Mouse (Mus musculus) MEL (cell line): Measurements from ENCODE around the gene Apoc4. TPM values are rescaled to one million over a fixed set of nuclear protein-coding genes. Genes with fewer than 3 reads are reported as not detected.
A peak's percentile ranks its signal among the peaks of the same experiment; 100 is the strongest.

ENCODE experiments used
- DNase-seq: peaks from one replicate; pipeline ENCODE4 v3.0.0; 2011; ENCODE audit warnings: low read depth, low spot score
- H3K27ac ChIP-seq: 2 replicates; pipeline ENCODE4 v1.5.1; 2012; ENCODE audit warnings: low read depth, mild to moderate bottlenecking, control low read depth, low read length, moderate library complexity; ENCODE audit not compliant: control insufficient read depth
- H3K27me3 ChIP-seq, 2 experiments: fragments of 150-350 bp in 1 of 2; sonication (generic) in 1 of 2; 2 replicates each; pipeline ENCODE4 v1.6.1; 2012; ENCODE audit warnings: low read length in 2 of 2, mild to moderate bottlenecking in 2 of 2, improper control_type of control experiment in 1 of 2, moderate library complexity in 1 of 2; ENCODE audit not compliant: insufficient read depth in 2 of 2, control insufficient read depth in 1 of 2
- H3K36me3 ChIP-seq, 2 experiments: 2 replicates each; pipeline ENCODE4 v1.6.1; 2012 to 2014; ENCODE audit warnings: low read length in 2 of 2, improper control_type of control experiment in 1 of 2, inconsistent platforms in 1 of 2, mild to moderate bottlenecking in 1 of 2; ENCODE audit not compliant: insufficient read depth in 2 of 2, control insufficient read depth in 1 of 2
- H3K4me1 ChIP-seq, 2 experiments: fragments of 150-350 bp in 1 of 2; sonication (generic) in 1 of 2; 2 replicates each; pipeline ENCODE4 v1.6.1; 2012; ENCODE audit warnings: low read length in 2 of 2, improper control_type of control experiment in 1 of 2, mild to moderate bottlenecking in 1 of 2; ENCODE audit not compliant: insufficient read depth in 2 of 2, control insufficient read depth in 1 of 2
- H3K4me3 ChIP-seq, 2 experiments: fragments of 150-350 bp in 1 of 2; sonication (generic) in 1 of 2; 2 replicates each; pipeline ENCODE4 v1.5.1; 2012; ENCODE audit warnings: low read depth in 2 of 2, low read length in 2 of 2, mild to moderate bottlenecking in 2 of 2, moderate library complexity in 2 of 2, control low read depth in 1 of 2, improper control_type of control experiment in 1 of 2; ENCODE audit not compliant: control insufficient read depth in 1 of 2, insufficient read depth in 1 of 2
- H3K79me2 ChIP-seq: 2 replicates; pipeline ENCODE4 v1.6.1; 2012; ENCODE audit warnings: mild to moderate bottlenecking, low read length, moderate library complexity; ENCODE audit not compliant: control insufficient read depth, poor library complexity, insufficient read depth
- H3K9ac ChIP-seq: 2 replicates; pipeline ENCODE4 v1.6.1; 2012; ENCODE audit warnings: low read depth, mild to moderate bottlenecking, control low read depth, low read length, moderate library complexity; ENCODE audit not compliant: control insufficient read depth, poor library complexity, severe bottlenecking
- H3K9me3 ChIP-seq: fragments of 150-350 bp; sonication (generic); replicated peaks from 2 replicates; pipeline ENCODE4 v1.6.1; 2012; ENCODE audit warnings: mild to moderate bottlenecking, low read length, improper control_type of control experiment, moderate library complexity; ENCODE audit not compliant: insufficient read depth
- BHLHE40 ChIP-seq: IDR thresholded peaks from 2 replicates; pipeline ENCODE4 v1.6.1; 2012; ENCODE audit warnings: low read depth, mild to moderate bottlenecking, inconsistent platforms, low read length, improper control_type of control experiment, borderline replicate concordance
- CHD1 ChIP-seq: IDR thresholded peaks from 2 replicates; pipeline ENCODE4 v1.6.1; 2012; ENCODE audit warnings: low read depth, mild to moderate bottlenecking, inconsistent platforms, low read length, improper control_type of control experiment
- CHD2 ChIP-seq: IDR thresholded peaks from 2 replicates; pipeline ENCODE4 v1.6.1; 2011; ENCODE audit warnings: low read length, improper control_type of control experiment
- CTCF ChIP-seq, 3 experiments: IDR thresholded peaks in 2 of 3; conservative IDR thresholded peaks in 1 of 3; 2 replicates each; pipeline ENCODE4 v1.5.1; 2011 to 2012; ENCODE audit warnings: low read length in 3 of 3, low read depth in 2 of 3, mild to moderate bottlenecking in 2 of 3, improper control_type of control experiment in 1 of 3, inconsistent platforms in 1 of 3, mixed read lengths in 1 of 3, moderate library complexity in 1 of 3; ENCODE audit not compliant: control insufficient read depth in 1 of 3, insufficient read depth in 1 of 3, poor library complexity in 1 of 3, severe bottlenecking in 1 of 3
- E2F4 ChIP-seq: IDR thresholded peaks from 2 replicates; pipeline ENCODE4 v1.6.1; 2011; ENCODE audit warnings: low read depth, low read length, improper control_type of control experiment, borderline replicate concordance
- ELF1 ChIP-seq: IDR thresholded peaks from 2 replicates; pipeline ENCODE4 v1.6.1; 2014; ENCODE audit warnings: low read depth, mild to moderate bottlenecking, inconsistent platforms, low read length, improper control_type of control experiment, moderate library complexity
- EP300 ChIP-seq, 2 experiments: IDR thresholded peaks; 2 replicates each; pipeline ENCODE4 v1.6.1; 2011; ENCODE audit warnings: improper control_type of control experiment in 2 of 2, low read length in 2 of 2, low read depth in 1 of 2, mild to moderate bottlenecking in 1 of 2
- ETS1 ChIP-seq: IDR thresholded peaks from 2 replicates; pipeline ENCODE4 v1.6.1; 2012; ENCODE audit warnings: low read depth, mild to moderate bottlenecking, inconsistent platforms, low read length, improper control_type of control experiment, moderate library complexity
- GABPA ChIP-seq: IDR thresholded peaks from 2 replicates; pipeline ENCODE4 v1.6.1; 2012; ENCODE audit warnings: low read depth, mild to moderate bottlenecking, inconsistent platforms, low read length, improper control_type of control experiment, moderate library complexity
- GATA1 ChIP-seq: IDR thresholded peaks from 2 replicates; pipeline ENCODE4 v1.6.1; 2011; ENCODE audit warnings: low read depth, low read length, improper control_type of control experiment
- HCFC1 ChIP-seq: IDR thresholded peaks from 2 replicates; pipeline ENCODE4 v1.6.1; 2012; ENCODE audit warnings: low read depth, mild to moderate bottlenecking, inconsistent platforms, low read length, improper control_type of control experiment, moderate library complexity
- JUND ChIP-seq: IDR thresholded peaks from 2 replicates; pipeline ENCODE4 v1.6.1; 2011; ENCODE audit warnings: low read depth, mild to moderate bottlenecking, improper control_type of control experiment, low read length
- KAT2A ChIP-seq: conservative IDR thresholded peaks from 2 replicates; pipeline ENCODE4 v1.6.1; 2012; ENCODE audit warnings: low read depth, low read length, improper control_type of control experiment, inconsistent platforms
- MAFK ChIP-seq: IDR thresholded peaks from 2 replicates; pipeline ENCODE4 v1.6.1; 2011; ENCODE audit warnings: low read depth, mild to moderate bottlenecking, low read length, improper control_type of control experiment, borderline replicate concordance
- MAZ ChIP-seq: IDR thresholded peaks from 2 replicates; pipeline ENCODE4 v1.6.1; 2012; ENCODE audit warnings: low read depth, mild to moderate bottlenecking, inconsistent platforms, low read length, improper control_type of control experiment
- MEF2A ChIP-seq: IDR thresholded peaks from 2 replicates; pipeline ENCODE4 v1.6.1; 2014; ENCODE audit warnings: low read depth, mild to moderate bottlenecking, inconsistent platforms, low read length, improper control_type of control experiment; ENCODE audit not compliant: poor library complexity, insufficient replicate concordance, severe bottlenecking; ENCODE audit errors: extremely low read depth
- MYB ChIP-seq: IDR thresholded peaks from 2 replicates; pipeline ENCODE4 v1.6.1; 2011; ENCODE audit warnings: mild to moderate bottlenecking, low read depth, low read length, improper control_type of control experiment
- MYC ChIP-seq: IDR thresholded peaks from 2 replicates; pipeline ENCODE4 v1.6.1; 2011; ENCODE audit warnings: low read depth, mild to moderate bottlenecking, low read length, improper control_type of control experiment, moderate library complexity
- NELFE ChIP-seq: IDR thresholded peaks from 2 replicates; pipeline ENCODE4 v1.6.1; 2011; ENCODE audit warnings: low read depth, low read length, improper control_type of control experiment
- NRF1 ChIP-seq: IDR thresholded peaks from 2 replicates; pipeline ENCODE4 v1.6.1; 2014; ENCODE audit warnings: low read depth, mild to moderate bottlenecking, inconsistent platforms, low read length, improper control_type of control experiment, moderate library complexity; ENCODE audit not compliant: poor library complexity, insufficient read depth, severe bottlenecking
- POLR2A ChIP-seq, 2 experiments: IDR thresholded peaks; 2 replicates each; pipeline ENCODE4 v1.6.1; 2011 to 2012; ENCODE audit warnings: low read length in 2 of 2, mild to moderate bottlenecking in 2 of 2, control low read depth in 1 of 2, improper control_type of control experiment in 1 of 2, low read depth in 1 of 2, moderate library complexity in 1 of 2; ENCODE audit not compliant: control insufficient read depth in 1 of 2, insufficient read depth in 1 of 2, poor library complexity in 1 of 2
- POLR2AphosphoS2 ChIP-seq: IDR thresholded peaks from 2 replicates; pipeline ENCODE4 v1.6.1; 2011; ENCODE audit warnings: low read length, improper control_type of control experiment
- POLR2AphosphoS5 ChIP-seq: IDR thresholded peaks from 2 replicates; pipeline ENCODE4 v1.6.1; 2012; ENCODE audit warnings: low read depth, borderline replicate concordance, mild to moderate bottlenecking, inconsistent platforms, low read length, moderate library complexity, mixed read lengths
- RAD21 ChIP-seq: IDR thresholded peaks from 2 replicates; pipeline ENCODE4 v1.6.1; 2011; ENCODE audit warnings: mild to moderate bottlenecking, low read depth, low read length, improper control_type of control experiment
- RCOR1 ChIP-seq: IDR thresholded peaks from 2 replicates; pipeline ENCODE4 v1.6.1; 2012; ENCODE audit warnings: low read depth, mild to moderate bottlenecking, inconsistent platforms, low read length, improper control_type of control experiment
- SIN3A ChIP-seq: IDR thresholded peaks from 2 replicates; pipeline ENCODE4 v1.6.1; 2012; ENCODE audit warnings: low read length, improper control_type of control experiment, inconsistent platforms
- SMC3 ChIP-seq: IDR thresholded peaks from 2 replicates; pipeline ENCODE4 v1.6.1; 2011; ENCODE audit warnings: low read depth, low read length, improper control_type of control experiment
- TAL1 ChIP-seq: IDR thresholded peaks from 2 replicates; pipeline ENCODE4 v1.6.1; 2012; ENCODE audit warnings: mild to moderate bottlenecking, inconsistent platforms, low read length, moderate library complexity, mixed read lengths
- TCF12 ChIP-seq: IDR thresholded peaks from 2 replicates; pipeline ENCODE4 v1.6.1; 2014; ENCODE audit warnings: low read depth, mild to moderate bottlenecking, inconsistent platforms, low read length, improper control_type of control experiment, moderate library complexity
- UBTF ChIP-seq: IDR thresholded peaks from 2 replicates; pipeline ENCODE4 v1.6.1; 2012; ENCODE audit warnings: low read depth, mild to moderate bottlenecking, inconsistent platforms, low read length, improper control_type of control experiment, moderate library complexity, borderline replicate concordance; ENCODE audit not compliant: insufficient read depth
- USF1 ChIP-seq: IDR thresholded peaks from 2 replicates; pipeline ENCODE4 v1.6.1; 2014; ENCODE audit warnings: low read depth, mild to moderate bottlenecking, inconsistent platforms, low read length, improper control_type of control experiment, moderate library complexity
- USF2 ChIP-seq, 2 experiments: IDR thresholded peaks; 2 replicates each; pipeline ENCODE4 v1.6.1; 2011 to 2012; ENCODE audit warnings: improper control_type of control experiment in 2 of 2, low read length in 2 of 2, borderline replicate concordance in 1 of 2, inconsistent platforms in 1 of 2, low read depth in 1 of 2, mild to moderate bottlenecking in 1 of 2; ENCODE audit not compliant: insufficient read depth in 1 of 2
- ZC3H11A ChIP-seq: IDR thresholded peaks from 2 replicates; pipeline ENCODE4 v1.6.1; 2012; ENCODE audit warnings: low read depth, mild to moderate bottlenecking, inconsistent platforms, low read length, improper control_type of control experiment
- ZKSCAN1 ChIP-seq: IDR thresholded peaks from 2 replicates; pipeline ENCODE4 v1.6.1; 2012; ENCODE audit warnings: low read depth, mild to moderate bottlenecking, inconsistent platforms, low read length, improper control_type of control experiment, moderate library complexity
- ZMIZ1 ChIP-seq: IDR thresholded peaks from 2 replicates; pipeline ENCODE4 v1.6.1; 2012; ENCODE audit warnings: low read depth, mild to moderate bottlenecking, inconsistent platforms, low read length, improper control_type of control experiment, moderate library complexity
- ZNF384 ChIP-seq: IDR thresholded peaks from 2 replicates; pipeline ENCODE4 v1.6.1; 2012; ENCODE audit warnings: low read depth, mild to moderate bottlenecking, inconsistent platforms, low read length, improper control_type of control experiment
- polyA plus RNA-seq, 2 experiments: library from polyadenylated mRNA; stranded (reverse) in 1 of 2; unstranded in 1 of 2; fragments of >175 nt in 1 of 2; fragments of >200 nt in 1 of 2; gene quantifications; 2 replicates each; pipeline versions ENCODE4 v1.2.1 to v1.2.4; 2012; ENCODE audit warnings: low replicate concordance in 2 of 2, low read depth in 1 of 2; ENCODE audit not compliant: insufficient read length in 2 of 2, insufficient read depth in 1 of 2, missing spikeins in 1 of 2
- total RNA-seq: library from RNA; depleted of rRNA; stranded (reverse); fragments of 300-350 nt; gene quantifications from 2 replicates; pipeline ENCODE4 v1.2.3, GENCODE M21; 2012

Gene Apoc4
- total and polyA plus RNA-seq, 3 experiments: not detected

DNA sequence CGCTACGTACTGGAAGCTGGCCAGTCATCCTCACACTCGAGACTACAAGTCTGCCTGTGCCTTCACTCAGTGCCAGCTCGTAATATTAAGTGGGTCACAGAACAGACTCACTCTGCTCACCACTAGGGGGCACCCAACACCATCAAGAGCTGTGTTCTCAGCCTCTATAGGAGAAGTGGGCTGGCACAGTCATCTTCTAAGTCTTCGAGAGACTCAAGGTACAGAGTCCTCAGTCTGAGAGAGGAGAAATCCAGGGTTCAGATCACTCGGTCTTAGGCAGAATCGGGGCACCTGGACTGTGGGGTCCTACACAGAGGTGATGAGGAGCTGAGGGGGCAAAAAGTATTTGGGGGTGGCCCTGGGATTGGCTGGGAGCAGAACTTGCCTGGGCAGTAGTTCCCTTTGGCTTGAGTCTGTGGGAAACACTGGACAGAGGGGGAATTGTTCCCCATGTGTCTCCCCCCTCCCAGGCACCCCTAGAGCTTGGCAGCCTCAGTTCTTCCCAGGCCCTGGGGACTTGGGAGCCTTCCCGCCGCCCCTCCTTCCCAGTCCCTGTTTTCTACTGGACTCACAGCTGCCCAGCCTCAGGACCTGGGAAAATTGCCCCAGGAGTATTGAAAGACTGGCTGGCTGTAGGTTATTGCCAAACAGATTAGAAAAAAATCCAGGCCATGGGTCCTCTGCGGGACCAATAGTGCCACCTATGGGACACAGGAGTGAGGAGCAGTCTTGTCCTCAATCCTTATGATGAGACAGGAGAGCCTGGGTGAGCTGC, 12.1 kb downstream of the Apoc4 start:
- peak overlapping the region in 1 of 2 experiments; percentile 21; a peak in 2 of 4 replicates for H3K4me3 ChIP-seq
- peak; percentile 96 for DNase-seq
- no peak overlapping the region for H3K27ac ChIP-seq
- no peaks in the 10 kb centered on the region for H3K27me3 ChIP-seq
- H3K9me3 ChIP-seq: no peaks in the 10 kb centered on the region
- peak overlapping the region; percentile 43 for H3K9ac ChIP-seq
- H3K79me2 ChIP-seq: peaks cover 7% of the 10 kb centered on the region
- H3K36me3 ChIP-seq: peaks cover 0 to 7% of the 10 kb centered on the region in 2 experiments; a peak in 2 of 4 replicates
- peaks cover 4% of the 10 kb centered on the region in 2 experiments; a peak in 3 of 4 replicates for H3K4me1 ChIP-seq
- TF ChIP-seq NELFE (no peak), GATA1 (no peak), UBTF (no peak), MAFK (no peak), USF1 (no peak), NRF1 (no peak), CHD1 (no peak), KAT2A (no peak), POLR2AphosphoS5 (no peak), RCOR1 (no peak), CHD2 (no peak), USF2 (IDR thresholded peaks at IDR 0.05; ENCODE audit: borderline replicate concordance in 1 of 2, insufficient read depth in 1 of 2, low read depth in 1 of 2, low read length in 2 of 2) (no peak), RAD21 (peak; percentile 96), MYB (no peak), EP300 (IDR thresholded peaks at IDR 0.05; ENCODE audit: low read depth in 1 of 2, low read length in 2 of 2) (no peak), MAZ (0 out of 2 replicates have a peak, but pooled peaks have one; percentile 32), POLR2A (IDR thresholded peaks at IDR 0.05; ENCODE audit: control insufficient read depth in 1 of 2, insufficient read depth in 1 of 2, low read depth in 1 of 2, low read length in 2 of 2, poor library complexity in 1 of 2) (no peak), MEF2A (no peak), E2F4 (no peak), CTCF (IDR thresholded peaks at IDR 0.05 in 2 of 3, conservative IDR thresholded peaks at IDR 0.05 in 1 of 3; ENCODE audit: control insufficient read depth in 1 of 3, insufficient read depth in 1 of 3, low read depth in 2 of 3, low read length in 3 of 3, poor library complexity in 1 of 3, severe bottlenecking in 1 of 3) (peak; percentile 87 to 99 (median 91)), ZMIZ1 (no peak), HCFC1 (peak; percentile 36; the same call in 1 of the 2 replicates), ELF1 (no peak), JUND (no peak), TAL1 (no peak), TCF12 (no peak), BHLHE40 (no peak), ZNF384 (peak; percentile 89), ZC3H11A (peak; percentile 89), GABPA (no peak), POLR2AphosphoS2 (no peak), SIN3A (peak; percentile 55), SMC3 (peak; percentile 90), ZKSCAN1 (no peak), ETS1 (no peak), MYC (no peak)
